Mouse (Mus musculus) frontal cortex, postnatal 25 days (tissue): Measurements from ENCODE around the gene Tbc1d10c.

Experiments
- DNase-seq, 2 experiments: peaks; one replicate each; pipeline ENCODE4 v3.0.0; 2022; ENCODE audit warnings: low spot score in 2 of 2

Gene Tbc1d10c

DNA sequence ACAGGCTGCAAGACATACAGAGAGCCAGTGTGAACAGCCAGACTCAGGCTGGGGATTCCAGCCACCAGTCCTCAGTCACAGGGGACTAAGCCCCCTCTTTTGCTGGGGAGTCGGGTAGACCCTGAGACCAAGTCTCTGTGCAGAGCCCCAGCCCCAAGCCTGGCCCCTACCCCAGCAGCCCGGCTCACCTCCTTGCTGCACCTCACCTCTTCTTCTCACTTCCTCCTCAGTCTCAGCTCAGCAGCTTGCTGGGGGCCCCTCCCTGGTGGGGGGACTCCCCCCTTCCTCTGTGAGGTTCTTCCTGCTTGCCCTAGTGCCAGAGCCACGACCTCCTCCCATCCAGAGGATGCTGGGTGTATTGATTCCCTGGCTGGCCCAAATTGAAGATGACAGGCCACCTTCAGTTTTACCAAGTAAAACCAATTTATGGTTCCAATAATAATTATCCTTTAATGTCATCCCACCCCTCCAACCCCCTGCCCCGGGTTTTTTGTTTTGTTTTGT, at the start of gene Tbc1d10c:
Gene Tbc1d10c, minus strand, starts transcription at position 454 of the 504 bp plus-strand sequence.
- DNase-seq, result no peak

GRCm38 (mm10) chr19:4240247-4240668, 49.2 kb upstream of the Tbc1d10c start:
- no peak for DNase-seq

- DNase-seq, result no peak
Observed at GRCm38 (mm10) chr19:4234548-4234947, 43.5 kb upstream of the Tbc1d10c start.

- no peak for DNase-seq
Observed at GRCm38 (mm10) chr19:4232651-4233050, 41.6 kb upstream of the Tbc1d10c start.

DNA sequence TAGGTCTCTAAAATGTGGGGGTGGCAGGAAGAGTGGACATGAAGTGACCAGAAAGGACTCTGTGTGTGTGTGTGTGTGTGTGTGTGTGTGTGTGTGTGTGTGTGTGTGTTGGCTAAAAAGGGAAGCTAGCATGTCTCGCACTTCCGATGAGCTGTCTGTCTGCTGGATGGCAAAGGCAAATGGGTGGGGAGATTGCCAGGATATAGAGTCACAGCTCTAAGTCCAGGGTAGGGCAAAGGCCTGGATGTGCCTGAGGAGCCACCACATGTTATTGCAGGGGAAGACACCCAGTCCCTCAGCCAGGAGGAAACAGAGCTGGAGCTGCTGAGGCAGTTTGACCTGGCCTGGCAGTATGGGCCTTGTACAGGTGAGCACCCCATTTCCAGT, 41.1 kb upstream of the Tbc1d10c start:
- peak in 1 of 2 experiments; percentile 28 for DNase-seq

GRCm38 (mm10) chr19:4231253-4232185, 40.4 kb upstream of the Tbc1d10c start, which contains the start of gene Pold4:
Pold4 (plus strand) TSS chr19:4231899.
- DNase-seq, result peak; percentile 92 to 95

GRCm38 (mm10) chr19:4230415-4230814, 39.3 kb upstream of the Tbc1d10c start:
- DNase-seq, result no peak

DNA sequence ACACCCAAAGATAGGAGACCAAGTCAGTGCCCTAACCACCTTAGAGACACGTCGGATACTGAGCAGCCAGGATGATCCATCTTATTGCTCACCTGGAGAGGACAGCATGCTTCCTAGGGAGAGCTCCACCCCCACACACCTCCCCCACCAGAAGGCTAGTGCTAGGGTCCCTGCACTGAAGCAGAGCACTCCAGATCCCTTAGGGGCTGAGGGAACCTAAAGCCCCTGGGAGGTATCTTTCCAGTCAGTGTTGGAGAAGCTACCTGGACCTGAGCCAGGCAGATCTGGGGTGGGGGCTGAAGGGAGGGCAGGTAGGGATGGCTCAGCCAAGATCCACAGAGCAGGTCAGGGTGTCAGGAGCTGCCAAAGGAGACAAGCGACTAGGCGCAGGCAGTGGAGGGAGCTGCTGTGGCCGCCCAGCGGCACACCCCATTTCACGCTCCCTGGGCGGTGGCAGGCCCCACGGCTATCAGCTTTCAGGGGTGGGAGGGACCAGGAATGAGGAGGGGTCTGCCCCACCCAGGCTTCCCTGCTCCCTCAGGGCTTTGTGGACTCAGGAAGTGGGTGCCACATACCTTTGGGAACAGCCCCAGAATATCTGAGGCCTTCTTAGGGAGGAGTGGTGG, 38.5 kb upstream of the Tbc1d10c start:
- no peak for DNase-seq

DNA sequence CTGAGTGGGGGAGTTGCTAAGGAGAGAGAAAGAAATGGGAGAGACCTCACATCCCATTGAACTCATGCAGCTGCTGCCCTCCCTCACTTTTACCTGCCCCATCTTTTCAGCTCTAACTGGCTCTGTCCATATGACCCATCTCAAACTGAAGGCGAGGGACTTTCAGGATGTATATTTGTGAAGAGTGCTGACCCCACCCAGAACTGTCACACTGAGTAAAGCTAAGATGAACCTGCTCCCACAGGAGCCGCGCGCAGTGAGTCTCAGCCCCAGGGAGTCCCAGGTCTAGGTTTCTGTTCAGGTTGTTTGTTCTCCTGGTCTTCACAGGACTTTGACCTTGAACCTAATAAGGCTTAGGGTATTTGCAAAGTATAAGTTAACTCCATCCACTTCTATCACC, 37.8 kb upstream of the Tbc1d10c start:
- no peak for DNase-seq

GRCm38 (mm10) chr19:4227894-4228678, 37.0 kb upstream of the Tbc1d10c start:
- peak; percentile 44 to 64 for DNase-seq

DNA sequence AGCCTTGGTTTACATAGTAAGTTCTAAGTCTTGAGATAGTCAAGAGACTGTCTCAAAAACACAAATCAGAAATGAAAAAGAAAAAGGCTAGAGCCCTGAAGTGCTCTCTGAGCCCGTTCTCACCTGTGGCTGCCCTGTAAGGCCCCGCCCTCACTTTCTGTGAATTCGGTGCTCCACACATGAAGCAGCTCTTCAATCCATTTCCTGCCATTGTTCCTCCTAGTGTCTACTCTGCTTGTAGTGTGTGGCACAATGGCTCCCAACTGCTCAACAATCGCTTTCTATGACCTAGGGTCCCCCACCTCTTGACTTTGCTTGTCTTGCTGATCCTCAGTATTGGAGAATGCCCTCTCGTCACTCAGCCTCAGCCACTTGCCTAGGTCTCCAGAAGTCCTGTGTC, 36.4 kb upstream of the Tbc1d10c start:
- DNase-seq, result no peak

- no peak for DNase-seq
Observed at GRCm38 (mm10) chr19:4226779-4227178, 35.7 kb upstream of the Tbc1d10c start.

GRCm38 (mm10) chr19:4222165-4222564, 31.1 kb upstream of the Tbc1d10c start:
- DNase-seq, result no peak

DNA sequence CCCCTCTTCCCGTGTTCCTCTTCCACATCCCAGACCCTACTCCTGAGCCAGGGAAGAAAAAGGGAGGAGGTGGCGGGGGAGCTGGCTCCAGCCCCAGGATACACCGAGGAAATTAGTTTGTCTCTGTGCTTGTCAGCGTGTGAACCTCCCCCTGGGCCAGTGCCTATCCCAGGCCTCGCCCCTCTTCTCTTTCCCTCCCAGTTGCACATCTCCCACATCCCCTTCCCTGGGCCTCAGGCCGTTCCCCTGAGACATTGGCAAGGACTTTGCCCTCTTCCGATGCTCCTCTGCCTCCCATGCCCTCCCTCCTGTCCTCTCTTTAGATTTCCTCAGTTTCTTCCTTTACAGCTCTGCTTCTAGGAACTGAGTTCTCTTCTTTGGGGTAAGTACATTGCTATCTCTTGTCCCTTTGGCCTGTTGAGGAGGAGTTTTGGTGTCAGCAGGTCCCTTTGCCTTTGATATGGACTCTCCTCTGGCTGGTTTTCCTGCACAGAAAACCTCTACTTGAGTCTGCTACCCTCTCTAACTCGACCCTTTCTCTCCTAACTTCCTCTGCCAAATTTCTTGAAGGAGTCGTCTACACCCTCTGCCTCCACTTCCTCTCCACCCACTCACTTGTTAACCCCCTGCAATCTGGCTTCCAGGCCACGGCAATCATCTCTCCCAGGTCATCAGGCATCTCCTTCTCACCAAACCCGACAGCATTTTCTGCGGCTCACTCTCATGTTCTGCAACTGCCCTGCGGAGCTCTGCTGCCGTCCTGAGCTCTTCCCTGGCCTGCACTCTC, 30.1 kb upstream of the Tbc1d10c start:
- DNase-seq, result no peak

DNA sequence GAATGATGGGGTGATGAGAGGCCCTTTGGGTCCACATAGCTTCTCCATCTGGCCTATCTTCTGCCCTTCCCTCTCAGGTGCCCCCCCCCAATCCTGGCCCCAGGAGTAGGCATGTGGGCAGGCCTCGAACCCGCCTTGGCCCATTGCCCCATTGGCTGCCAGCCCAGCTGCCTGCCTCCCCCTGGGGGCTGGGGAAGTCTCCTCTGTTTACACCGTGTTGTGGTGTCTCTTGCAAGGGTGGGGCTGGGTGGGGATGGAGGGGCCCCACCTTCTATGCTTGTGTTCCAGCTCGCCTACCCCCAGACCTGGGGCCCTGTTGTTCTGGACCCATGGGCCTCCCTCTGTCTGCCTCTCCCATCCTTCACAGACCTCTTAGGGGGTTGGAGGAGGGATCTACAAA, 29.3 kb upstream of the Tbc1d10c start:
- DNase-seq, result no peak

GRCm38 (mm10) chr19:4219943-4220342, 28.9 kb upstream of the Tbc1d10c start:
- DNase-seq, result no peak

GRCm38 (mm10) chr19:4218784-4219183, 27.7 kb upstream of the Tbc1d10c start:
- DNase-seq, result no peak

GRCm38 (mm10) chr19:4218293-4218692, 27.2 kb upstream of the Tbc1d10c start:
- no peak for DNase-seq

DNA sequence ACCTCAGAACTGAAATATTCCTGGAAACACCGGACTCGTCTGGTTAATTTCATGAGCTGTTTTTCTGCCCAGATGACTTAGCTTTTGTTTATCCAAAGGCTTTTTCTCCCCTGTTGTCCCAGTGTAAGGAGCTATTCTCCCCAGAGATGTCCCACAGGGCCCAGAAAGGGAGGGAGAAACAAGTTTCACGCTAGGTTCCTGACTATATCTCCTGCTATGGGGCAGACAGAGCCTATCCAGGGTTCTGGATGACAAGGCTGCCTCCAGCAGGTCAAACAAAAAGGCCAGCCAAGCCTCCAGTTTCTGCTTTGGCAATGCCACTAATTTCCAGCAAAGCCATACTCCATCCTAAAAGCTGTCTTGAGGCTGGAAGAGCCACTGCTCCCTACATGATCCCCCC, 26.8 kb upstream of the Tbc1d10c start:
- DNase-seq, result no peak

GRCm38 (mm10) chr19:4217140-4217539, 26.1 kb upstream of the Tbc1d10c start:
- DNase-seq, result no peak

GRCm38 (mm10) chr19:4216041-4216685, 25.1 kb upstream of the Tbc1d10c start:
- DNase-seq, result no peak
